Mouse (Mus musculus) kidney, adult 9 months (tissue): Measurements from ENCODE around the gene Zfp106.

Experiments used
- DNase-seq: peaks from one replicate; pipeline ENCODE4 v3.0.0; 2022

Zfp106 gene

DNA sequence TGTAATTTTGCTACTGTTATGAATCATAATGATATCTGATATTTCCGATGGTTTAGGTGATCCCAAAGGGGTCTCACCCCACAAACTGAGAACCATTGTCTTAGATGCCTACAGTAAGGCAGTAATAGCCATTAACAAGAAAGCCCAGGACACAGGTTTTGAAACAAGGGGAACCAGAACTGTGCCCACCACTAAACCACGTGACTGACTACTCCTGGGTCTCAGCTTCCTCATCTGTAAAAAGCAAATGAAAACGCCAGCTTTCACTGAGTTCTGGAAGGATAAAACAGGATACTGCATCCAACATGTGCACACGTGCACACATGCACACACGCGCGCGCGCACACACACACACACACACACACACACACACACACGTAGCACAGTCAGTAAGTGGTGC, 93.9 kb downstream of the Zfp106 start:
- DNase-seq = no peak

DNA sequence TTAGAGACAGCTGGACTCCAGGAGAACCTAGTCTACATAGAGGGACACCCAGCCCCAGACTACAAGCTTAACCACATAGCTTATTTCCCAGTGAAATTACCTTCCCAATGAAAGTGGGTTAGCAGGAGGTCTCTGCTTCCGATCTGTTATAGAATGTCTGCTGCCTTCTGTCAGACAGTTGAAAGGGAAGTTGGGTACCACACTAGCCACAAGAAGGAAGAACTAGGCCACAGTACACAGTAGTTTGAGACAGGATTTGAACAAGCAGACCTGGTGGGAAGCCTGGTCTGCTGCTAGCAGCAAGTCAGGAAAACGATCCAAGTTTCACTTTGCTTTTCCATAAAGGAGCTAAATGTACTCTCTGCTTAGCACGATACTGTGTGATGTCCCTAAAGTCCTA, 94.4 kb downstream of the Zfp106 start:
- DNase-seq = no peak

DNA sequence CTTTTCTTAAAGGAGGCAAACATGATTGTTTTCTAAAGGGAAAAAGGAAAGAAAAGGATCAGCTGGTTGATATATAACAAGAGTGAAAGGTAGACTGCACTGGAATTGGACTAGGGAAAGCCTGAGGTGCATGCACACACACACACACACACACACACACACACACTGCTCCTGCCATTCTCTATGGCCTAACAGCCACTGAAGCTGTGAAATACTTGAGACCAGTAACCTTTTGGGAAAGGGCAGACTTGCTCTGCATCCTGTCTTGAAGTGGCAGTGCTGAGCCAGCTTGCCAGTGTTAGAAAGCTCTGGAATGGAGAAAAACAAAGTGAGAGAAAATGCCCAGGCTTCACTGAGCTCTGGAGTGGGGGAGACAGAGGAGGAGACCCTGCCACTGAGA, 95.6 kb downstream of the Zfp106 start:
- DNase-seq = no peak

DNA sequence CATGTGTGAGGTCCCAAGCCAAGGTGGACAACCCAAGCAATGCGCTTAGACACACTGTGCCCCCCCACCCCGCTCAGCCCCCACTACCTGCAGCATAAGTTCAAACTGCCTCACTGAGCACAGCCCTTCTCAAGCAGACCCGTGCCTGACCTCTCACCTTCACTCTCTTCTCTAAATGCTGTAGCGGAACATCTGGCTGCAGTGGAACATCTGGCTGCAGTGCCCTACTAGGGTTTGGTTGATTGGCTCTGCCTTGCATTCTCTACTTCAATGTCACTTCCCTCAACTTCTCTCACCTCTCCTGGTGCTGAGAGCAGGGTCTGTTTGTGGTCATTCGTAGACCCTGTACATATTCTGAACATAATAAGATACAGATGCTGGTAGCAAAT, 98.3 kb downstream of the Zfp106 start:
- DNase-seq = no peak

DNA sequence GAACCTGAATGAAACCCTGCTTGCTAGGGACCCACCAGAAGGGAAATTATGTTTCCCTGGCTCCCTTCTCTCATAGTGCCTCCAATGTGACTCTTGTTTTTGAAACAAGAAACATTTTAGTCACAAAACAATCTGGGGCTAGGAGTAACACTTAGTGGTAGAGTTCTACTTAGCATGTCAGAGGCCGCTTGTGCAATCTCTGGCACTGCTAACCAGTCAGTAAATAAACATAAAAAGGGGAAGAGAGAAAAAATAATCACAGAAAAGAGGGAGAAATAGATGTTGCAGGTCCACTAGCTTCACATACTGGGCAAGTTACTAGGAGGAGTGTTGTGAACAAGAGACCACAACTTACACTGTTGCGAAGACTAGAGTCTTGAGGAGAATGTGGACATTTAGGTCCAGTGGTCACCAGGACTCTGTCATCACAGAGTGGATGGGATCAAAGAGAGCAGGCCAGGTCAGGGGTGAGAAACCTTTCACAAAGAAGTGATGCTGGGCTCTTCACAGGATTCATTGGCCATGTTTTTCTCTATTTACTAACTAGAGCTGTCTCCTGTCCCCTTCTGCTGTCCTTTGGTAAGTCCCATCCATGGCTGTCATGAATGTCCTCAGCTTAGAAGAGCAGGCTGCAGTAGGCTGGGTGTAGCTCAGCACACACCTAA, 98.8 kb downstream of the Zfp106 start:
- no peak for DNase-seq

DNA sequence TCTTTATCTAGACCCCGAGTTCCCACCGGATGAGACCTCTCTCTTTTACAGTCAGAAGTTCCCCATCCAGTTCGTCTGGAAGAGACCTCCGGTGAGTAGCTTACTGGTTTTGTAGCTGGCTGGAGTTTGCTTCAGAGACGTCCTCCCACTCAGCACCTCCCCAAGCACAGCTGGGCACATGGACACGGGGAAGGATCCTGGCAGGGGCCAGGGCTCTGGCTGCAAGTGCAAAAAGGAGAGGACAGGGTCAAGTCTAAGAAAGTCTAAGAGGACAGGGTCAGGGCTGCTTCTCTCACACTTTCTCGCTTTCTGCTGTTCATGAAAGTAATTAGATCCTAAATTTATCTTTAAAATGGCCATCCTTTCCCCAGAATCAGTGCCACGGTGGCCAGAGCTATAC, 99.6 kb downstream of the Zfp106 start:
- no peak for DNase-seq

DNA sequence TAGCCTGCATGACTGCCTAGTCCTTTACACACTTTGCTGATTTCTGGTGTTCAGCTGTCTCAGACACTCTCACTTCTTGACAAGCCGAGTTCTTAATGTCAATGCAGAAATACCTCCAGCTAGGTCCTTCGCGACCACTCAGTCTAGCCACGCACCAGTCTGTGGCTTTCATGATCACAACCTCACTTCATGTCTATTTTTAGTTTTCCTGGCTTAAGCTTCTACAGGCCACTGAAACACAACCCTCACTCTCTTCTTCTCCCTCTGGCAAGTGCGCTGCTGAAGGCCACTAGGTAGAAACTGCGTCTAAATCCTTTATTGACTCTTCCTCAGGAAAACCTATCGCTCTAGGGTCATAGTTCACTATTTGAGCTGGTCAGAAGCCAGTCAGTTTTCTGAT, 100.3 kb downstream of the Zfp106 start:
- no peak for DNase-seq

DNA sequence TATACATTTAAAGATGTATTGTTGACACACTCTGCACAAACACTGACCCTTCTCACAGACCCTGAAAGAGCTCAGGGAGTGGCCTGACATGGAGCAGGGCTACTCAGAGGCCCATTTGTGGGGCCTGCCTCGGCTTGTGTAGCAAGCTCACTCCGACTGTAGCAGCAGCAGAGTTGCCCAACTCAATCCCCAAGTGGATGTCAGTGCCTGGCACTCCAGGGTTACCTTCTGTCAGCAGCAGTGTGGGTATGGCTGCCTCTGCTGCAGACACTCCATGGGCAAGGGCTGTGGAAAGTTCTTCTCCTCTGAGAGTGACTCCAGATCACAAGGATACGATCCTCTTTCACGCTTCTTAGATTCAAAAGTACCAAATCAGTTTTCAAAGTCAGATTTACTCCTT, 103.4 kb downstream of the Zfp106 start:
- no peak for DNase-seq
